Mouse (Mus musculus) gonadal fat pad, adult 2 months (tissue): Measurements from ENCODE around the gene Ercc2. TPM values are rescaled to one million over a fixed set of nuclear protein-coding genes. Genes with fewer than 3 reads are reported as not detected.

Source experiments
- polyA plus RNA-seq: library from polyadenylated mRNA; depleted of rRNA; stranded (reverse); fragments of >200 nt; gene quantifications from 2 replicates; pipeline ENCODE4 v1.2.3, GENCODE M21; 2012; rRNA removed

The Ercc2 gene
- polyA plus RNA-seq, 1 experiment: 47.0 TPM

Other genes with a start within 250 kb of the Ercc2 start
- 14.9 and 19.4 TPM in 2 replicates for gene Qpctl, start 232.7 kb upstream of the Ercc2 start, polyA plus RNA-seq
- 30.6 and 37.8 TPM in 2 replicates for gene Snrpd2, start 232.3 kb upstream of the Ercc2 start, polyA plus RNA-seq
- gene Gipr, start 215.9 kb upstream of the Ercc2 start, polyA plus RNA-seq: 2.6 and 3.9 TPM in 2 replicates
- gene Eml2, start 205.6 kb upstream of the Ercc2 start, polyA plus RNA-seq: 47.5 and 48.5 TPM in 2 replicates
- 13.3 and 15.3 TPM in 2 replicates for gene Gpr4, start 169.5 kb upstream of the Ercc2 start, polyA plus RNA-seq
- 30.2 and 38.1 TPM in 2 replicates for gene Opa3, start 153.7 kb upstream of the Ercc2 start, polyA plus RNA-seq
- gene Vasp, start 110.2 kb upstream of the Ercc2 start, polyA plus RNA-seq: 61.0 and 82.5 TPM in 2 replicates
- not detected in 2 replicates for gene Ppm1n, start 101.9 kb upstream of the Ercc2 start, polyA plus RNA-seq
- gene Rtn2, start 99.4 kb upstream of the Ercc2 start, polyA plus RNA-seq: 30.6 and 59.5 TPM in 2 replicates
- 0.89 and 1.1 TPM in 2 replicates for gene Fosb, start 72.0 kb upstream of the Ercc2 start, polyA plus RNA-seq
- gene Ercc1, start 37.2 kb upstream of the Ercc2 start, polyA plus RNA-seq: 49.0 and 57.8 TPM in 2 replicates
- gene Cd3eap, start 22.5 kb upstream of the Ercc2 start, polyA plus RNA-seq: 4.5 and 5.3 TPM in 2 replicates
- gene Ppp1r13l, start 22.3 kb upstream of the Ercc2 start, polyA plus RNA-seq: 13.3 and 14.8 TPM in 2 replicates
- gene Klc3, start 22.1 kb downstream of the Ercc2 start, polyA plus RNA-seq: 20.9 and 27.8 TPM in 2 replicates
- 37.3 and 62.7 TPM in 2 replicates for gene Ckm, start 22.8 kb downstream of the Ercc2 start, polyA plus RNA-seq
- 12.1 and 12.3 TPM in 2 replicates for gene Mark4, start 76.8 kb downstream of the Ercc2 start, polyA plus RNA-seq
- gene Exoc3l2, start 81.3 kb downstream of the Ercc2 start, polyA plus RNA-seq: 5.1 and 5.3 TPM in 2 replicates
- gene Bloc1s3, start 126.4 kb downstream of the Ercc2 start, polyA plus RNA-seq: 10.9 TPM in 2 replicates
- 114 and 128 TPM in 2 replicates for gene Trappc6a, start 126.4 kb downstream of the Ercc2 start, polyA plus RNA-seq
- 0.35 and 0.56 TPM in 2 replicates for gene Nkpd1, start 135.8 kb downstream of the Ercc2 start, polyA plus RNA-seq
- 104 and 109 TPM in 2 replicates for gene Ppp1r37, start 181.1 kb downstream of the Ercc2 start, polyA plus RNA-seq
- 2.0 and 2.7 TPM in 2 replicates for gene Zfp296, start 195.3 kb downstream of the Ercc2 start, polyA plus RNA-seq
- gene Gemin7, start 195.6 kb downstream of the Ercc2 start, polyA plus RNA-seq: 70.7 and 100 TPM in 2 replicates
- gene Clasrp, start 222.5 kb downstream of the Ercc2 start, polyA plus RNA-seq: 56.3 and 60.1 TPM in 2 replicates
- gene Relb, start 247.4 kb downstream of the Ercc2 start, polyA plus RNA-seq: 21.9 and 23.9 TPM in 2 replicates